Mouse (Mus musculus) limb, embryonic 10.5 days (tissue): ENCODE measurements at regions not wholly inside any gene's neighbourhood (a gene's known extent, or its start where the extent isn't known, plus 50 kb on each side); places are given as distances from the start of the nearest gene placed in this dataset.

Source experiments
- DNase-seq: peaks from one replicate; pipeline ENCODE4 v3.0.0-alpha.2; 2017; ENCODE audit warnings: low spot score
- H3K27ac ChIP-seq: fragments of 300-500 bp; sonication (generic); 2 replicates; pipeline ENCODE4 v1.5.1; 2016; ENCODE audit warnings: mild to moderate bottlenecking
- H3K27me3 ChIP-seq: fragments of 300-500 bp; sonication (generic); 2 replicates; pipeline ENCODE4 v1.6.1; 2016; ENCODE audit warnings: low read depth, mild to moderate bottlenecking; ENCODE audit not compliant: poor library complexity, severe bottlenecking
- H3K36me3 ChIP-seq: fragments of 300-500 bp; sonication (generic); 2 replicates; pipeline ENCODE4 v1.6.1; 2016; ENCODE audit warnings: mild to moderate bottlenecking, moderate library complexity
- H3K4me1 ChIP-seq: fragments of 300-500 bp; sonication (generic); 2 replicates; pipeline ENCODE4 v1.6.1; 2016
- H3K4me3 ChIP-seq: fragments of 300-500 bp; sonication (generic); 2 replicates; pipeline ENCODE4 v1.5.1; 2016; ENCODE audit warnings: mild to moderate bottlenecking, moderate library complexity
- H3K9me3 ChIP-seq: fragments of 300-500 bp; sonication (generic); replicated peaks from 2 replicates; pipeline ENCODE4 v1.6.1; 2016; ENCODE audit warnings: mild to moderate bottlenecking
- WGBS: fragments of 180-500 bp; shearing (Covaris S2); methylation state at CpG from one replicate; pipeline ENCODE4 v1.1.7; 2016; 5-methylcytosine and 5-hydroxymethylcytosine counted together

GRCm38 (mm10) chr5:82472146-82472545, 882.8 kb downstream of the Tecrl start:
- 83% methylated on average over 2 of the region's 2 CpGs for WGBS
- H3K4me3 ChIP-seq: no peak overlapping the region
- no peaks in the 10 kb centered on the region for H3K27me3 ChIP-seq
- H3K27ac ChIP-seq: no peak overlapping the region
- H3K9me3 ChIP-seq: no peaks in the 10 kb centered on the region
- no peaks in the 10 kb centered on the region for H3K4me1 ChIP-seq
- H3K36me3 ChIP-seq: no peaks in the 10 kb centered on the region
- DNase-seq: no peak

DNA sequence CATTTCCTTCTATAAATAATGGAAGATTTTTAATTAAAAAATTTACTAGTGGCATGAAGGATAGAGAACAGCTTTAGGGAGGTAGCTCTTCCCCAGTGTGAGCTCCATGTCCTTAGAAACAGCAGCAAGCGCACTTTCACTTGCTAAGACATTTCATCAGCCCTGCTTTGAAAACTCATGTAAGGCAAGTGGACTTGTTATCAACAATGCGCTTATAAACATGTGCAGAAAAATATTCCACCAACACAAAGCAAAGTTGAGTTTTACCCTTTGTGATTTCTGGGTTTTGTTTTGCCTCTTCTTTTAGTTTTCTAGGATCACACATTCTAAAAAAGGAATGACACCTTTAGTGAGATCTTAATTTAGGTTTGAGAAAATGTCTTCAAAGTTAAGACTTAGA, 890.7 kb downstream of the Tecrl start:
- H3K27me3 ChIP-seq: no peaks in the 10 kb centered on the region
- H3K27ac ChIP-seq: no peak overlapping the region
- DNase-seq: no peak
- no peaks in the 10 kb centered on the region for H3K36me3 ChIP-seq
- H3K9me3 ChIP-seq: no peaks in the 10 kb centered on the region
- WGBS: 94% methylated on average over 2 of the region's 2 CpGs
- no peak overlapping the region for H3K4me3 ChIP-seq
- H3K4me1 ChIP-seq: no peaks in the 10 kb centered on the region

DNA sequence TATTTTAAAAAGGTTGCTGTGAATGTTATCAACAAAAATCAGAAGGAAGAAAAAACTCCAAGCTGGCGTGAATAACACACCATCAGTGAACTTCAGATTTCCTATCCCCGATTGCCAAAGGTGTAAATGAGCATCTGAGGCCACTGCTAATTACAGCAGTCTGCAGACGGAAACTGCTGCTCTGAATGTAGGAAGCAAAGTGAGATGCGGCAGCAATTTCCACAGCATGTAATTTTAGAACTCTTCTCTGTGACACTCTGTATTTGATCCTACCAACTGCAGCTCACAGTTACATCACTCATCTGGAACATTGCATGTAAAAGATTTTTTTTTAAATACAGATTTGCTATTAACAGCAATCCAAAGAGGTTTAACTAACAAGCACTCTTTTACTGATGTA, 913.7 kb downstream of the Tecrl start:
- 70% methylated on average over 4 of the region's 4 CpGs for WGBS

DNA sequence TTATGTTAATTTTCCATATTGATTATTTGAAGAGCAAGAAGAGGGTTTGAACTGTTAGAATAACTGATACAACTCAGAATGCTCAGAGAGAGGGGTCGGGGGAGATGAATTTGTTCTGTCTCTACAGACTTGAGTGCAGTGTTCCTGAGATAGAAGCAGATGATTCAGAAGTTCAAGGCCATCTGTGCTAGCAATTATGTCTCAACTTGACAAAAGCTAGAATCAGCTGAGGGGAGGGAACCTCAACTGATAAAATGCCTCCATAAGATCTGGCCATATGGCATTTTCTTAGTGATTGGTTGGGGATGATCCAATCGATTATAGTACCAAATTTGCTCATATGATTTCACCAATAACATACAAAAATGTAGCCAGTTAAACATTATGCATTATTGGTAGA, 914.9 kb downstream of the Tecrl start:
- Histone ChIP-seq H3K4me3 (no peak overlapping the region), H3K27me3 (no peaks in the 10 kb centered on the region), H3K36me3 (no peaks in the 10 kb centered on the region), H3K4me1 (no peaks in the 10 kb centered on the region), H3K27ac (no peak overlapping the region), H3K9me3 (no peaks in the 10 kb centered on the region)
- WGBS: 77% methylated on average over 2 of the region's 2 CpGs
- DNase-seq: no peak

More for the DNA sequence above, 913.7 kb downstream of the Tecrl start:
- no peaks in the 10 kb centered on the region for H3K4me1 ChIP-seq
- no peak overlapping the region for H3K27ac ChIP-seq
- no peaks in the 10 kb centered on the region for H3K9me3 ChIP-seq
- H3K27me3 ChIP-seq: no peaks in the 10 kb centered on the region
- no peak overlapping the region for H3K4me3 ChIP-seq
- no peaks in the 10 kb centered on the region for H3K36me3 ChIP-seq
- no peak for DNase-seq

- DNase-seq: no peak
- H3K4me1 ChIP-seq: no peaks in the 10 kb centered on the region
These were observed 934.6 kb downstream of the Tecrl start for GRCm38 (mm10) chr5:82420396-82420795.

DNA sequence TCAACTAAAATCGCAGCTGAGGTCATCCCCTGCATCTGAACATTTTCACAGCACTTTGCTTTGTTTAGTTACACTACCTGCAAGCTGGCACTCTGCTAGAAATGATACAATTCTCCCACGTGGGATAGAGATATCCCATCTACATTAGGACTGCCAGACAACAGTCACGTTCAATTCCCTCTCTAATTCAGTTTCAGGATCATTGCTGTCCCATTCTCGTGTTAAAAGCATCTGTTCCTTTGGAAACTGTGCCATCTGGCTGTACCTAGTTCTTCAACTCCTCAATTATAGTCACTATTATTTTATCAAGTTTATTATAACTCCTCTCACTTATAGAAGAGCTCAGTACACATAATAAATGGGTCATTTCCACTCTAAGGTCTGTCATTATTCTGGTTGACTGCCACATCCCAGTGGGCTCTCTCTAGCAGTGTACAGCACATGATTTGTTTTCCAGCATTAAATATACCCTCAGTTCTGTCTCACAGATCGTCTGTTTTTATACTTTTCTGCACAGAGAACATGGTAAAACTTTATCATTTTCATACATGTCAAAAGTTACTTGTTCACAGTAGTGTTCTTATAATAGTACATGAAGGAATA, 958.3 kb downstream of the Tecrl start:
- H3K4me3 ChIP-seq: no peak overlapping the region
- 80% methylated on average over 5 of the region's 5 CpGs for WGBS
- no peaks in the 10 kb centered on the region for H3K4me1 ChIP-seq
- no peaks in the 10 kb centered on the region for H3K9me3 ChIP-seq
- no peaks in the 10 kb centered on the region for H3K27me3 ChIP-seq
- H3K36me3 ChIP-seq: no peaks in the 10 kb centered on the region
- no peak for DNase-seq
- no peak overlapping the region for H3K27ac ChIP-seq

More at GRCm38 (mm10) chr5:82420396-82420795, 934.6 kb downstream of the Tecrl start:
- H3K27ac ChIP-seq: no peak overlapping the region
- H3K36me3 ChIP-seq: no peaks in the 10 kb centered on the region
- H3K27me3 ChIP-seq: no peaks in the 10 kb centered on the region
- no peaks in the 10 kb centered on the region for H3K9me3 ChIP-seq
- H3K4me3 ChIP-seq: no peak overlapping the region

- WGBS: 70% methylated on average over 3 of the region's 3 CpGs
- Histone ChIP-seq H3K4me3 (no peak overlapping the region), H3K36me3 (no peaks in the 10 kb centered on the region), H3K27ac (no peak overlapping the region), H3K4me1 (no peaks in the 10 kb centered on the region), H3K9me3 (no peaks in the 10 kb centered on the region), H3K27me3 (no peaks in the 10 kb centered on the region)
- DNase-seq: no peak
These were observed 993.4 kb downstream of the Tecrl start for GRCm38 (mm10) chr5:82361624-82362023.

- no peak overlapping the region for H3K27ac ChIP-seq
- H3K4me1 ChIP-seq: no peaks in the 10 kb centered on the region
- H3K4me3 ChIP-seq: no peak overlapping the region
- no peaks in the 10 kb centered on the region for H3K27me3 ChIP-seq
- no peak for DNase-seq
- no peaks in the 10 kb centered on the region for H3K9me3 ChIP-seq
- no peaks in the 10 kb centered on the region for H3K36me3 ChIP-seq
- WGBS: 93% methylated on average over 5 of the region's 5 CpGs
These were observed 998.7 kb downstream of the Tecrl start for GRCm38 (mm10) chr5:82356336-82356735.

DNA sequence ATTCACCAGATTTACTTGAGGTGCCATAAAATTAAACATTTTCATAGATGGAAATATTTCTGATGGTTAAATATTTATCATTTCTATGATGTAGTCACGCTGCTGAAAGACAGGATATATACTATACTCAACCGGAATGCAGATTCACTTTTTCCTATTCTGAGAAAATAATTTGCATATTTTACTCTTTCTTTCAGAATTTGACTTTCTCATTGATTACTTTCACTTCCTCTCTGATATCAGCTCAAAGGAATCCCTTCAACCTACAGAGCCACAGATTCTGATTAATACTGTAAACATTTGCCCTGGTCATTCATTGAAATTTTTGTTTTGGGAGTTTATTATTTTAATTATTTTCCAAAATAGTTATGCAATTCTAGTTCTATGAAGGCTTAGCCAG, 1003.9 kb downstream of the Tecrl start:
- Histone ChIP-seq H3K4me3 (no peak overlapping the region), H3K27ac (no peak overlapping the region), H3K36me3 (no peaks in the 10 kb centered on the region), H3K9me3 (no peaks in the 10 kb centered on the region), H3K27me3 (no peaks in the 10 kb centered on the region), H3K4me1 (0 out of 2 replicates have a peak, but pooled peaks cover 2% of the 10 kb centered on the region)
- WGBS: 92% methylated on average over 2 of the region's 2 CpGs
- DNase-seq: no peak

DNA sequence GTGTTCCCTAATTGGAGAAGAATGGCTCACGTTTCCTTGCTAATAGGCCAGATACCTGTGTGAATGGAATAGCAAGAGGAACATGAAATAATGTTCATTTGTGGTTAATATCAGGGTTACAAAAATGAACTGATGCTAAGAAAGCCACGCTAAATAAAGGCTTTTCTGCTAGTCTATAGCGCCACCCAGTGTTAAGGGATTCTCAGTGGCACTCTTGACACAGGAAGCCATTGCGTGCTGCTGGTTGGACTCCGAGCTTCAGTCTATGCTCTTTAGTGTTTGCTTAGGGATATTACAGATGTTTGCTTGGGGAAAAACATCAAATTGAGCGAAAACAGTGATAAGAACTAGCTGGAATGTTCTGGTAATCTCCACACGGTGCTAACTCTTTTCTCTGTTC, 1008.3 kb downstream of the Tecrl start:
- no peak overlapping the region for H3K27ac ChIP-seq
- WGBS: 14% methylated on average over 7 of the region's 7 CpGs

GRCm38 (mm10) chr5:82324354-82324753, 1030.6 kb downstream of the Tecrl start:
- no peak overlapping the region for H3K27ac ChIP-seq
- H3K4me3 ChIP-seq: no peak overlapping the region
- no peaks in the 10 kb centered on the region for H3K9me3 ChIP-seq
- 91% methylated on average over 4 of the region's 4 CpGs for WGBS
- H3K4me1 ChIP-seq: no peaks in the 10 kb centered on the region
- no peak for DNase-seq
- H3K27me3 ChIP-seq: no peaks in the 10 kb centered on the region
- no peaks in the 10 kb centered on the region for H3K36me3 ChIP-seq

More for the DNA sequence above, 1008.3 kb downstream of the Tecrl start:
- peak; percentile 58 for DNase-seq
- Histone ChIP-seq H3K36me3 (no peaks in the 10 kb centered on the region), H3K4me3 (no peak overlapping the region), H3K9me3 (no peaks in the 10 kb centered on the region), H3K4me1 (0 out of 2 replicates have a peak, but pooled peaks cover 2% of the 10 kb centered on the region), H3K27me3 (no peaks in the 10 kb centered on the region)

DNA sequence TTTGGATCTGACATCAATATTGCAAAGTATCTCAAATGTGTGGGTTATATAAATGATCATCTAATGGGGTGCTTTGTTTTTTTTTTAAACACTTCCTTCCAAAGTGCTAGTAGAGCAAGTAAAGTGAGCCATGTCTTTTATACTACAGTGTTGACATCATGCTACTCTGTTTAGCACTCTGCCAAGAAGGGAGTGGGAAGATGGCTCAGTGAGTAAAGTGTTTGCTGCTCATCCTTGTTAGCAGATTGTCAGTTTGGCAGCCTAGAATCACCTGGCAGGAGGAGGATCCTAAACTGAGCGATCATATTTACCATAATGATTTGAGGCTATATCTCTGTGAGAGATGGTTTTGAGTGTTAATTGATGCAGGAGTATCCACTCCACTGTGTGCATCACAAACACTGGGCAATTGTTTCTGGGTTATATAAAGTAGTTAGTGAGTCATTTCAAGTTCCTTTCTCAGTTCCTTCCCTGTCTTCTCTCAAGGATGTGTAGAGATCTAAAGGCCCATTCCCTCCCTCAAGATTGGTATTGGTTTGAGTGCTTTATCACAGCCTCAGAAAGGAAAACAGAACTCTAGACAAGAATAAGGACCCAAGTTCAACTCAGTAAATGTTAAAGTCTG, 1035.2 kb downstream of the Tecrl start:
- DNase-seq: no peak
- H3K27me3 ChIP-seq: no peaks in the 10 kb centered on the region
- no peaks in the 10 kb centered on the region for H3K4me1 ChIP-seq
- WGBS: 92% methylated on average over 1 of the region's 1 CpGs
- no peak overlapping the region for H3K4me3 ChIP-seq
- no peaks in the 10 kb centered on the region for H3K36me3 ChIP-seq
- no peaks in the 10 kb centered on the region for H3K9me3 ChIP-seq
- no peak overlapping the region for H3K27ac ChIP-seq

DNA sequence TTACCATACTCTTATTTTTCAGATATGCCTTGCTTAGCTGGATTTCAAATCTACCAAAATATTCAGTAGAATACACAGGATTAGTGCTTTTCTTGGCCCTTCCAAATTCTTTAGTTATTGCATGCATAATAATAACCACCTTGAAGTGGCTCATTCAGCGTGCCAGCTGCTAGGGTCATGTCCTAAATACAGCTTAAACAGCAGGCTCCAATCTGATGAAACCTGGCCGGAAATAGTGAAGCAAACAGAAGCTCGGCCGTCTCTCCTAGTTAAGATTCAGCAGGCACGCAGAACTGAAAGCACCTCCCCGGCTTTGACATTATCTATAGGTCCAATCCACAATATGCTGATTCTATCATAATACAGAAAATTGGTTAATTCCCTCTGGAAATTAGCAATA, 1042.9 kb downstream of the Tecrl start:
- H3K4me3 ChIP-seq: no peak overlapping the region
- DNase-seq: no peak
- no peaks in the 10 kb centered on the region for H3K27me3 ChIP-seq
- H3K36me3 ChIP-seq: no peaks in the 10 kb centered on the region
- H3K9me3 ChIP-seq: no peaks in the 10 kb centered on the region
- WGBS: 64% methylated on average over 6 of the region's 6 CpGs
- H3K4me1 ChIP-seq: no peaks in the 10 kb centered on the region
- H3K27ac ChIP-seq: no peak overlapping the region
